Mouse (Mus musculus): ENCODE measurements around the gene 2310057M21Rik.
"Not testable (repeated sequence)": the region's sequence is repeated elsewhere in the genome, so short reads cannot be mapped to it uniquely, and the experiment has no call there.

Gene 2310057M21Rik

GRCm38 (mm10) chr7:131362615-131363300 lies at the start of gene 2310057M21Rik:
Gene 2310057M21Rik (minus strand): TSS chr7:131362759.
- DNase-seq (ENCODE audit: low spot score), result peak; percentile 96

- no peak for DNase-seq (ENCODE audit: low spot score)
Measured at GRCm38 (mm10) chr7:131411941-131412270, 49.3 kb upstream of the 2310057M21Rik start.

- peak; percentile 8 for DNase-seq (ENCODE audit: low spot score)
Measured at GRCm38 (mm10) chr7:131411221-131411940, 48.8 kb upstream of the 2310057M21Rik start.

- peak; percentile 100 for DNase-seq (ENCODE audit: low spot score)
Measured at GRCm38 (mm10) chr7:131410416-131411058, 48.0 kb upstream of the 2310057M21Rik start, which contains the start of the genes Ikzf5 and Acadsb. Gene Ikzf5 (minus strand): TSS chr7:131410521. Gene Acadsb (plus strand): TSS chr7:131410601.

GRCm38 (mm10) chr7:131409988-131410385 lies 47.4 kb upstream of the 2310057M21Rik start:
- DNase-seq (ENCODE audit: low spot score), result no peak

- no peak for DNase-seq (ENCODE audit: low spot score)
Measured at GRCm38 (mm10) chr7:131409321-131409987, 46.9 kb upstream of the 2310057M21Rik start.

GRCm38 (mm10) chr7:131391761-131392160 lies 29.2 kb upstream of the 2310057M21Rik start:
- DNase-seq (ENCODE audit: low spot score), result not testable (repeated sequence)

- DNase-seq (ENCODE audit: low spot score), result no peak
Measured at GRCm38 (mm10) chr7:131371880-131372651, 9.5 kb upstream of the 2310057M21Rik start.

GRCm38 (mm10) chr7:131371470-131371860 lies 8.9 kb upstream of the 2310057M21Rik start:
- no peak for DNase-seq (ENCODE audit: low spot score)

- peak; percentile 87 for DNase-seq (ENCODE audit: low spot score)
Measured at GRCm38 (mm10) chr7:131370648-131371469, 8.3 kb upstream of the 2310057M21Rik start, which contains the start of gene Pstk. Gene Pstk (plus strand): TSS chr7:131371141.

GRCm38 (mm10) chr7:131364131-131364530 lies 1.6 kb upstream of the 2310057M21Rik start:
- no peak for DNase-seq (ENCODE audit: low spot score)

GRCm38 (mm10) chr7:131362269-131362614 lies 317 bp downstream of the 2310057M21Rik start:
- DNase-seq (ENCODE audit: low spot score), result no peak

- no peak for DNase-seq (ENCODE audit: low spot score)
Measured at GRCm38 (mm10) chr7:131356105-131356504, 6.5 kb downstream of the 2310057M21Rik start.

- no peak for DNase-seq (ENCODE audit: low spot score)
Measured at GRCm38 (mm10) chr7:131345856-131346541, 16.6 kb downstream of the 2310057M21Rik start.

- no peak for DNase-seq (ENCODE audit: low spot score)
Measured at GRCm38 (mm10) chr7:131337502-131338068, 25.0 kb downstream of the 2310057M21Rik start.

GRCm38 (mm10) chr7:131333564-131333963 lies 29.0 kb downstream of the 2310057M21Rik start, which contains the start of gene Fam24a:
Gene Fam24a (plus strand): TSS chr7:131333864.
- DNase-seq (ENCODE audit: low spot score), result no peak

- DNase-seq (ENCODE audit: low spot score), result no peak
Measured at GRCm38 (mm10) chr7:131331688-131332087, 30.9 kb downstream of the 2310057M21Rik start.

- DNase-seq (ENCODE audit: low spot score), result no peak
Measured at GRCm38 (mm10) chr7:131329416-131329815, 33.1 kb downstream of the 2310057M21Rik start, which contains the start of gene Fam24b. Gene Fam24b (minus strand): TSS chr7:131329516.

- no peak for DNase-seq (ENCODE audit: low spot score)
Measured at GRCm38 (mm10) chr7:131327054-131327453, 35.5 kb downstream of the 2310057M21Rik start.

All from urinary bladder, postnatal 14 days (tissue).